7 mouse cellular contexts compared by ENCODE assay signal in the genomic region with DNA sequence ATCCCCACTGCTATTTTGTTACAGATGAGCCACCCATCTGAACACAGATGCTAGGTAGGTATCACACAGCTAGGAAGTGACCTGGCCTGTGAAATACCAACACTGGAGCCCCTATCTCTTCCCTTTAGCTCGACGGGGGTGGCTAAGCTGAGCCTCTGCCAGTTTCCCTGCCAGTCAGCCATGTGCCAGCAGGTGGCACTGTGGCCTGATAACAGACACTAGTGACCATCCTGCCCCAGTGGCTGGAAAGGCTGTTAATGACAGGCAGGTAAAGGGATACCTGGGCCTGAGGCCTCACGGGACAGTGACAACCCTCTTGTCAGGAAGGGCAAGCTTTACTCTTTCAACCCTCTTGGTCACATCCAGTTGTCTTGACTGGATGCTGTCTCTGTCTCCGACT. TPM values are rescaled to one million over a fixed set of nuclear protein-coding genes. Genes with fewer than 3 reads are reported as not detected.
DNase-seq lines count a peak whose midpoint lies in the region.

No protein-coding gene starts in this region.

- peak; percentile 75 for DNase-seq in 3T3-L1 (ENCODE audit: low read depth, low spot score)
- DNase-seq in B cell, adult 2 months, result peak; percentile 32
- DNase-seq in c-Kit-positive CD71-positive TER-119-positive erythroid progenitor cells, embryonic 14.5 days (ENCODE audit: low spot score), result peak; percentile 10
- peak; percentile 69 for DNase-seq in gastrocnemius, postnatal 10 days
- peak; percentile 42 to 87 for DNase-seq in kidney, postnatal 36 days
- DNase-seq in lung, postnatal 36 days, result peak; percentile 69
- DNase-seq in spleen, postnatal 10 days (ENCODE audit: low spot score in 2 of 2), result peak; percentile 22 to 71

RNA-seq across cellular contexts. Expression of gene Hrh1, which starts 52.6 kb away (rescaled TPM):
- total RNA-seq in gastrocnemius, postnatal 10 days (2021), result under 1 TPM; 0.52 to 0.68 TPM

Comparison
In these comparisons a context has a peak if more than half of its experiments do, and no peak if none do; other contexts are left out.
1. Peak in every context shown above with its lines: DNase-seq.
2. DNase-seq: peak in every context shown above with its lines; median percentile 75 in 3T3-L1; 69 in gastrocnemius, postnatal 10 days; 69 in lung, postnatal 36 days; 64 in kidney, postnatal 36 days; 46 in spleen, postnatal 10 days; 32 in B cell, adult 2 months; 10 in c-Kit-positive CD71-positive TER-119-positive erythroid progenitor cells, embryonic 14.5 days.